Mouse (Mus musculus) layer of hippocampus, adult 2 months (tissue): Measurements from ENCODE around the gene Brd4. TPM values are rescaled to one million over a fixed set of nuclear protein-coding genes. Genes with fewer than 3 reads are reported as not detected.
"Not testable (repeated sequence)": the region's sequence is repeated elsewhere in the genome, so short reads cannot be mapped to it uniquely, and the experiment has no call there.

Source experiments
- DNase-seq, 2 experiments: peaks; one replicate each; pipeline ENCODE4 v3.0.0; 2022; ENCODE audit warnings: low spot score in 2 of 2
- H3K27ac ChIP-seq: fragments of 200-600 bp; 2 replicates; pipeline ENCODE4 v1.8.1; 2022
- H3K4me3 ChIP-seq: fragments of 200-600 bp; 2 replicates; pipeline ENCODE4 v1.8.1; 2022; ENCODE audit warnings: mild to moderate bottlenecking
- CTCF ChIP-seq: fragments of 200-600 bp; conservative IDR thresholded peaks from 2 replicates; pipeline ENCODE4 v1.8.1; 2022; ENCODE audit warnings: antibody characterized with exemption, mild to moderate bottlenecking, moderate library complexity
- total RNA-seq, 2 experiments: library from RNA; stranded (reverse); gene quantifications; 2 replicates each; pipeline ENCODE4 v1.2.3; 2021

Brd4 gene
- total RNA-seq, 2 experiments from 2014 or later: 103 to 121 TPM

DNA sequence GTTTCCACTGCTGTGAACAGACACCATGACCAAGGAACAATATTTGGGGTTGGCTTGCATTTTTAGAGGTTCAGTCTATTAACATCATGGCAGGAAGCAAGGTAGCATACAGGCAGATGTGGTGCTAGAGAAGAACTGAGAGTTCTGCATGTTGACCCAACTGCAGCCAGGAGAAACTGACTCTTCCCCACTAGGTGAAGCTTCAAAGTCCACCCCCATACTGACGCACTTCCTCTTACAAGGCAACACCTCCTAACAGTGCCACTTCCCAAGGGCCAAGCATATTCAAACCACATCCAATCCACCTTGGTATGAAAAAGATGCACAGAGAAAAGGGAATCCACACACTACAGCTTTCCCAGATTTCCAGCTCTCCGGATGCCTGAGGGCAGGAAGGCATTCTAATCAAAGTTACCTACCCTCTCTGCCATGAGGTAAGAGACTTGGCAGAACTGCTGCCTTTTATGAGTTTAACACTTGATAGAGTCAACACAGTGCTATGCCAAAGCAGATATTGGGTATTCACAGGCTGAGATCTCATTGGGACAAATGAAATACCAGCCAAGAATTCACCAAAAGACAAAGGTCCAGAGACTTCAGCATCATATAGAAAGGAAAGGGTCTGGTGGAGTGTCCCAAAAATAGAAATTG, 43.5 kb downstream of the Brd4 start:
- Histone ChIP-seq H3K27ac (no peak overlapping the region), H3K4me3 (no peak overlapping the region)
- no peak for DNase-seq
- no peak for TF ChIP-seq CTCF

DNA sequence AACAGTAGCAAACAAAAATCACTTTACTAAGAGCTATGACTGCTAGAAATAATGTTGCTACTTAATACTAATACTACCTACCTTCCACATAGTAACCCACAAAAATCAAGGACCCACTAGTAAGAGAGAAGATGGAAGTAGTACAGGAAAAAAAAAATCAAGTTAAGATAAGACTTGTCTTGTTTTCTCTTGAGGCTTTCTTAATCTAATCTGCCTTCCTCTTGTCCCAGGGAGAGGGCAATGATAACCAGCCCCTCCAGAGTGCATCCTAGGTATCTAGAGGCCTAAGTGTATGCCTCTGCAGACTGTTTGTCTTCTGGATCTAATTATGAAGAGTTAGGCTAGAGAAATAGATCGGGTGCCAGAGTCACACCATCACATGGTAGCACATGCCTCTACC, 45.9 kb downstream of the Brd4 start:
- DNase-seq: no peak
- Histone ChIP-seq H3K27ac (no peak overlapping the region), H3K4me3 (no peak overlapping the region)
- no peak for TF ChIP-seq CTCF

GRCm38 (mm10) chr17:32235534-32236191, 48.9 kb downstream of the Brd4 start:
- DNase-seq: peak; percentile 53 to 66
- TF ChIP-seq CTCF: no peak
- Histone ChIP-seq H3K4me3 (no peak overlapping the region), H3K27ac (peak overlapping the region; percentile 55; the same call in 1 of the 2 replicates)

DNA sequence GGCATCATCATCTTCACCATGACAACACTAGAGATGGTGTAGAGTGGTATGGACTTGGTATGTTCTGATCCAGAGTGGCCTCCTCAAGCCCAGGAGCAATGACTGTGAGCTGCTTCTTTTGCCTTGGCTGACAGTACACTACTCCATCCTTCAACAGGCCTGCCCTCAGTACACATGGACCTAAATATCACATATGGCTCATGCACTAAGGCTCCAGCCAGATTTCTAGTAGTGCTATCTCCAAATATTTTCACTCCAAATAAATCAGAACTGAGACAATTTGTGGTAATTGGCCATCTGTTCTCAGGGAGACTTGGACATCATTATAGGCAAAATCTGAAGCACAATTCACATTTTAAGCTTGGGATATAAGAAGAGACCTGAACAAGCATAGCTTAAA, 51.3 kb downstream of the Brd4 start:
- H3K27ac ChIP-seq: no peak overlapping the region
- H3K4me3 ChIP-seq: no peak overlapping the region
- TF ChIP-seq CTCF: no peak
- DNase-seq: peak in 1 of 2 experiments; percentile 15

- DNase-seq: no peak
- no peak for TF ChIP-seq CTCF
- Histone ChIP-seq H3K27ac (no peak overlapping the region), H3K4me3 (no peak overlapping the region)
Observed at GRCm38 (mm10) chr17:32229256-32229655, 55.3 kb downstream of the Brd4 start.

DNA sequence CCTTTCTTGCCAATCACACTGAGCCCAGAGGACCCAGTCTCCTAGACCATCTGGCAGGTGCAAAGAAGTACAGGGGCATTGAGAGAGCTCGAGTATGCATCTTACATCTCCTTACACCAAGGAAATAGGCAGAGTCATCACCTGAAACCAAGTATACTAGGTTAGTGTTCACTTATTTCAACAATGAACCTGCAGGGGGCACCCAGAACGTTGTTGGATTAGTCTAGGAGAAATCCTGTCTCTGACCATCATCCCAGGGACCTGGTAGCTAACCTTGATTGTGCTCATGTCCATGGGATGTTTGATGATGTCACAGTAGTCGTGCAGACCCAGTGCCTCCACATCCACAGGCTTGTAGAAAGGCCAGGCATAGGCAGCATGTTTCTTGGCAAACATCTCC, 63.6 kb downstream of the Brd4 start:
- no peak for DNase-seq
- TF ChIP-seq CTCF: peak; percentile 61
- H3K4me3 ChIP-seq: no peak overlapping the region
- no peak overlapping the region for H3K27ac ChIP-seq

DNA sequence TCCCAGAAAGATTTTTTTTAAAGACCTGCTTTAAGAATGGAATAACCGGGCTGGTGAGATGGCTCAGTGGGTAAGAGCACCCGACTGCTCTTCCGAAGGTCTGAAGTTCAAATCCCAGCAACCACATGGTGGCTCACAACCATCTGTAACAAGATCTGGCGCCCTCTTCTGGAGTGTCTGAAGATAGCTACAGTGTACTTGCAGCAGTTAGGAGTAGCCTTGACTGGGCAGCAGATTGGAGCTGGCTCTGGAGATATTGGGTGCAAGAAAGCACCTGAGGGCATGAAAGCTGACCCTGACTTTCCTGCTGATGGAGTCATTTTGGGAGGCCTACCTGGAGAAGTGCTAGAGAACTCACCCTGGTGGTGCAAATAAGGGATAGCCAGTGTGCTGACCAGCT, 68.9 kb downstream of the Brd4 start:
- peak; percentile 69 for TF ChIP-seq CTCF
- H3K27ac ChIP-seq, DNase-seq, H3K4me3 ChIP-seq: not testable (repeated sequence)

DNA sequence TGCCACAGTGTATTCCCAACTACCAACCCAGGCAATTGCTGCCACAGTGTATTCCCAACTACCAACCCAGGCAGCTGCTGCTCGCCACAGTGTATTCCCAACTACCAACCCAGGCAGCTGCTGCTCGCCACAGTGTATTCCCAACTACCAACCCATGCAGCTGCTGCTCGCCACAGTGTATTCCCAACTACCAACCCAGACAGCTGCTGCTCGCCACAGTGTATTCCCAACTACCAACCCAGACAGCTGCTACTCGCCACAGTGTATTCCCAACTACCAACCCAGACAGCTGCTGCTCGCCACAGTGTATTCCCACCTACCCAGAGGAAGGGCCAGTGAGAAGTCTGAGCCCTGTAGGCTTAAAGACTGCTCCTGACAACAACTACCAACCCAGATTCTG, 73.0 kb downstream of the Brd4 start:
- H3K27ac ChIP-seq, H3K4me3 ChIP-seq, DNase-seq: not testable (repeated sequence)

- TF ChIP-seq CTCF: peak; percentile 93
- Histone ChIP-seq H3K4me3 (no peak overlapping the region), H3K27ac (no peak overlapping the region)
- DNase-seq: peak; percentile 45 to 72
Observed at GRCm38 (mm10) chr17:32209752-32210151, 74.8 kb downstream of the Brd4 start.

GRCm38 (mm10) chr17:32209144-32209543, 75.4 kb downstream of the Brd4 start:
- Histone ChIP-seq H3K4me3 (no peak overlapping the region), H3K27ac (no peak overlapping the region)
- no peak for TF ChIP-seq CTCF
- no peak for DNase-seq

DNA sequence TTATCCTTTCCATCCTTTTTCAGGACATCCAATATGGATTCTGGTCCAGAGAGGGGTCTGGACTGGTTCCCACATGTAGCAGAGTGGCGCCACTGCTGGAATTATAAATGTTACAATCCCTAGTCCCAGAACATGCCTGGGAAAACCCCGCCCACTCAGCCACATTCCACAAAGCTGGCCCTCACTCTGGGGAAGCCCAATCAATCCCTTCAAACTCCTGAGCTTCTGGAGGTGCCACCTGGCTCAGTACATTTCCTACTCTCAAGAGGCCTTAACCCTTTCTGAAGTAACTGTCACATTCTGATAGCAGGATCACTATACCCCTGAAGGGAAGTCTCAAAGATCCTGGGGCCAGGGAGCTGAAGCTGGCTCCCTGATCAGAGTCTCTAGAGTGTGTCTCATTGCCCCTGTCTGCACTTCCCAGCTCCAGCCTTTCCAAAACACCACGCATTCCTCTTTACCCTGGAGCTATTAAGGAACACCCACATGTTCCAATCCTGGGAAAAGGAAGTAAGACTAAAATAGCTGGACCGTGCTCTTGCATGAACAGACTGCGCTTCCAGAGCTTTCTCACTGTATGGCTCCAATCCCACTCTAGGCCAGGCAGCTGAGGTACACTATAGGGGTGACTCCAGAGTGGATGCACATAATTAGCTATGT, 76.8 kb downstream of the Brd4 start:
- peak overlapping the region; percentile 39 for H3K27ac ChIP-seq
- TF ChIP-seq CTCF: no peak
- DNase-seq: no peak
- no peak overlapping the region for H3K4me3 ChIP-seq

- no peak for DNase-seq
- Histone ChIP-seq H3K27ac (no peak overlapping the region), H3K4me3 (no peak overlapping the region)
- TF ChIP-seq CTCF: no peak
Observed at GRCm38 (mm10) chr17:32205345-32205744, 79.2 kb downstream of the Brd4 start.

DNA sequence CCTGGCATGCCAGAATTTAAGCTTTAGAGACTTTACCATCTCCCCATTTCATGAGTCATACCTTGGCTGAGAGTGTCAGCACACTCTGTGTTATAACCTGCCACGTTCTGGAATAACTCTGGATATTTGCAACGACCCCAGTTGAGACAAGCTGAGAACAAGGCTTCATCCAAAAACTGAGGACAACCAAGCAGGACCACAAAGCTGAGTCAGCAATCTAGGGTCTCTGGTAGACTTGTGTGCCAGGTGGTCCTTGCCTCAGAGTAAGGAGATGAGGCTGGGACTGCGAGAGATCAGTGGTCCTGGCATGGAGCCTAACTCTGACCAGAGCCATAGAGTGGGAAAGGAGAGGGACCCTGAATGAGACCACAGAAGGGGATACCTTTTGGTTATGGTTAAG, 81.5 kb downstream of the Brd4 start:
- no peak for TF ChIP-seq CTCF
- no peak for DNase-seq
- H3K27ac ChIP-seq: no peak overlapping the region
- no peak overlapping the region for H3K4me3 ChIP-seq

DNA sequence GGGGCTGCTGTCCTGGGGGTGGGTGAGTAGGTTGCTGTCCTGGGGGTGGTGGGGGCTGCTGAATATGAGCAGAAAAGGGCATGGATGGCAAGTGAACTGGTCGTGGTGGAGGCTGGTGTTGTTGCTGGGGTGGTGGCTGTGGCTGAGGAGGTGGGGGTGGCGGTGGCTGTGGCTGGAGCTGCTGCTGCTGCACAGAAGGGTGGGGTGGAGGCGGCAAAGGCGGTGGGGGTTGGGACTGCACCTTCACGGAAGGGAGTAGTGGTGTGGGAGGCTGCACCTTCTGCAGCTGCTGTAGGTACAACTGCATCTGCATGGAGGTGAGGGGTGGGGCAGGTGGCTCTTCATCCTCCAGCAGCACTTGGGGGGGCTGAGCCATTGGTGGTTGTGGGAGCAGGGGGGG, 83.4 kb downstream of the Brd4 start:
- no peak overlapping the region for H3K4me3 ChIP-seq
- TF ChIP-seq CTCF: no peak
- no peak for DNase-seq
- H3K27ac ChIP-seq: no peak overlapping the region
